Mouse (Mus musculus): ENCODE data around the gene Inca1. TPM values are rescaled to one million over a fixed set of nuclear protein-coding genes. Genes with fewer than 3 reads are reported as not detected.

Gene Inca1
- polyA plus RNA-seq (2014; fragmentation: Illumina TruSeq; extraction: RNeasy Lipid Tissue Mini Kit (QIAGEN cat#74804); ENCODE audit: low read depth, low replicate concordance): 1.6 TPM

GRCm38 (mm10) chr11:70699722-70700556 is at the start of gene Inca1, which contains the start of gene Kif1c:
Inca1 (minus strand) TSS chr11:70700155.
Kif1c (plus strand) TSS chr11:70700548.

GRCm38 (mm10) chr11:70687601-70688199 is 12.3 kb downstream of the Inca1 start, which contains the start of gene Camta2:
Camta2 (minus strand) TSS chr11:70688105.

GRCm38 (mm10) chr11:70668771-70669505 is 31.0 kb downstream of the Inca1 start, which contains the start of gene Spag7:
Spag7 (minus strand) TSS chr11:70669416.

GRCm38 (mm10) chr11:70656964-70657363 is 43.0 kb downstream of the Inca1 start, which contains the start of gene Eno3:
Eno3 (plus strand) TSS chr11:70657202.

GRCm38 (mm10) chr11:70654198-70654922 is 45.6 kb downstream of the Inca1 start, which contains the start of gene Pfn1:
Pfn1 (minus strand) TSS chr11:70654644.

GRCm38 (mm10) chr11:70646691-70647650 is 53.0 kb downstream of the Inca1 start, which contains the start of the genes Rnf167 and Slc25a11:
Rnf167 (plus strand) TSS chr11:70647235.
Slc25a11 (minus strand) TSS chr11:70647479.

GRCm38 (mm10) chr11:70638714-70639278 is 61.2 kb downstream of the Inca1 start, which contains the start of gene Gp1ba:
Gp1ba (plus strand) TSS chr11:70639122.

Other genes starting within 250 kb of the Inca1 start
- 7.0 TPM for gene Med11, start 248.2 kb downstream of the Inca1 start, polyA plus RNA-seq (2014; fragmentation: Illumina TruSeq; extraction: RNeasy Lipid Tissue Mini Kit (QIAGEN cat#74804); ENCODE audit: low read depth, low replicate concordance)
- 0.77 TPM for gene Zmynd15, start 240.7 kb downstream of the Inca1 start, polyA plus RNA-seq (2014; fragmentation: Illumina TruSeq; extraction: RNeasy Lipid Tissue Mini Kit (QIAGEN cat#74804); ENCODE audit: low read depth, low replicate concordance)
- 26.7 TPM for gene Cxcl16, start 240.2 kb downstream of the Inca1 start, polyA plus RNA-seq (2014; fragmentation: Illumina TruSeq; extraction: RNeasy Lipid Tissue Mini Kit (QIAGEN cat#74804); ENCODE audit: low read depth, low replicate concordance)
- not detected for gene Tm4sf5, start 194.9 kb downstream of the Inca1 start, polyA plus RNA-seq (2014; fragmentation: Illumina TruSeq; extraction: RNeasy Lipid Tissue Mini Kit (QIAGEN cat#74804); ENCODE audit: low read depth, low replicate concordance)
- not detected for gene Vmo1, start 185.5 kb downstream of the Inca1 start, polyA plus RNA-seq (2014; fragmentation: Illumina TruSeq; extraction: RNeasy Lipid Tissue Mini Kit (QIAGEN cat#74804); ENCODE audit: low read depth, low replicate concordance)
- not detected for gene Gltpd2, start 181.0 kb downstream of the Inca1 start, polyA plus RNA-seq (2014; fragmentation: Illumina TruSeq; extraction: RNeasy Lipid Tissue Mini Kit (QIAGEN cat#74804); ENCODE audit: low read depth, low replicate concordance)
- gene Psmb6, start 174.8 kb downstream of the Inca1 start, polyA plus RNA-seq (2014; fragmentation: Illumina TruSeq; extraction: RNeasy Lipid Tissue Mini Kit (QIAGEN cat#74804); ENCODE audit: low read depth, low replicate concordance): 19.2 TPM
- gene Gm40193, start 167.2 kb downstream of the Inca1 start, polyA plus RNA-seq (2014; fragmentation: Illumina TruSeq; extraction: RNeasy Lipid Tissue Mini Kit (QIAGEN cat#74804); ENCODE audit: low read depth, low replicate concordance): not detected
- 0.89 TPM for gene Pld2, start 160.1 kb downstream of the Inca1 start, polyA plus RNA-seq (2014; fragmentation: Illumina TruSeq; extraction: RNeasy Lipid Tissue Mini Kit (QIAGEN cat#74804); ENCODE audit: low read depth, low replicate concordance)
- 4.5 TPM for gene Mink1, start 137.3 kb downstream of the Inca1 start, polyA plus RNA-seq (2014; fragmentation: Illumina TruSeq; extraction: RNeasy Lipid Tissue Mini Kit (QIAGEN cat#74804); ENCODE audit: low read depth, low replicate concordance)
- gene 4930544D05Rik, start 84.3 kb downstream of the Inca1 start, polyA plus RNA-seq (2014; fragmentation: Illumina TruSeq; extraction: RNeasy Lipid Tissue Mini Kit (QIAGEN cat#74804); ENCODE audit: low read depth, low replicate concordance): not detected
- not detected for gene Chrne, start 80.9 kb downstream of the Inca1 start, polyA plus RNA-seq (2014; fragmentation: Illumina TruSeq; extraction: RNeasy Lipid Tissue Mini Kit (QIAGEN cat#74804); ENCODE audit: low read depth, low replicate concordance)
- not detected for gene Gp1ba, start 61.0 kb downstream of the Inca1 start, polyA plus RNA-seq (2014; fragmentation: Illumina TruSeq; extraction: RNeasy Lipid Tissue Mini Kit (QIAGEN cat#74804); ENCODE audit: low read depth, low replicate concordance)
- 29.6 TPM for gene Rnf167, start 52.9 kb downstream of the Inca1 start, polyA plus RNA-seq (2014; fragmentation: Illumina TruSeq; extraction: RNeasy Lipid Tissue Mini Kit (QIAGEN cat#74804); ENCODE audit: low read depth, low replicate concordance)
- gene Slc25a11, start 52.7 kb downstream of the Inca1 start, polyA plus RNA-seq (2014; fragmentation: Illumina TruSeq; extraction: RNeasy Lipid Tissue Mini Kit (QIAGEN cat#74804); ENCODE audit: low read depth, low replicate concordance): 60.0 TPM
- 46.9 TPM for gene Pfn1, start 45.5 kb downstream of the Inca1 start, polyA plus RNA-seq (2014; fragmentation: Illumina TruSeq; extraction: RNeasy Lipid Tissue Mini Kit (QIAGEN cat#74804); ENCODE audit: low read depth, low replicate concordance)
- 1.1 TPM for gene Eno3, start 43.0 kb downstream of the Inca1 start, polyA plus RNA-seq (2014; fragmentation: Illumina TruSeq; extraction: RNeasy Lipid Tissue Mini Kit (QIAGEN cat#74804); ENCODE audit: low read depth, low replicate concordance)
- 30.8 TPM for gene Spag7, start 30.7 kb downstream of the Inca1 start, polyA plus RNA-seq (2014; fragmentation: Illumina TruSeq; extraction: RNeasy Lipid Tissue Mini Kit (QIAGEN cat#74804); ENCODE audit: low read depth, low replicate concordance)
- gene Camta2, start 12.1 kb downstream of the Inca1 start, polyA plus RNA-seq (2014; fragmentation: Illumina TruSeq; extraction: RNeasy Lipid Tissue Mini Kit (QIAGEN cat#74804); ENCODE audit: low read depth, low replicate concordance): 0.69 TPM
- 13.8 TPM for gene Kif1c, start 393 bp upstream of the Inca1 start, polyA plus RNA-seq (2014; fragmentation: Illumina TruSeq; extraction: RNeasy Lipid Tissue Mini Kit (QIAGEN cat#74804); ENCODE audit: low read depth, low replicate concordance)
- gene Zfp3, start 64.1 kb upstream of the Inca1 start, polyA plus RNA-seq (2014; fragmentation: Illumina TruSeq; extraction: RNeasy Lipid Tissue Mini Kit (QIAGEN cat#74804); ENCODE audit: low read depth, low replicate concordance): 3.5 TPM
- gene Scimp, start 112.4 kb upstream of the Inca1 start, polyA plus RNA-seq (2014; fragmentation: Illumina TruSeq; extraction: RNeasy Lipid Tissue Mini Kit (QIAGEN cat#74804); ENCODE audit: low read depth, low replicate concordance): 1.7 TPM
- 60.4 TPM for gene Rabep1, start 144.6 kb upstream of the Inca1 start, polyA plus RNA-seq (2014; fragmentation: Illumina TruSeq; extraction: RNeasy Lipid Tissue Mini Kit (QIAGEN cat#74804); ENCODE audit: low read depth, low replicate concordance)

Measured in kidney, adult 10 weeks (tissue).